Mouse (Mus musculus): ENCODE measurements around the gene Alkbh1.
A peak's percentile ranks its signal among the peaks of the same experiment; 100 is the strongest.

Gene Alkbh1

GRCm38 (mm10) chr12:87418921-87419320, 24.9 kb downstream of the Alkbh1 start:
- no peak for DNase-seq (ENCODE audit: low read depth)

GRCm38 (mm10) chr12:87416690-87417089, 27.1 kb downstream of the Alkbh1 start:
- peak; percentile 60 for DNase-seq (ENCODE audit: low read depth)

GRCm38 (mm10) chr12:87415358-87415757, 28.5 kb downstream of the Alkbh1 start:
- DNase-seq (ENCODE audit: low read depth) = no peak

GRCm38 (mm10) chr12:87413179-87413790, 30.5 kb downstream of the Alkbh1 start:
- DNase-seq (ENCODE audit: low read depth) = peak; percentile 45

GRCm38 (mm10) chr12:87410999-87411398, 32.8 kb downstream of the Alkbh1 start:
- DNase-seq (ENCODE audit: low read depth) = no peak

GRCm38 (mm10) chr12:87409123-87409522, 34.7 kb downstream of the Alkbh1 start:
- no peak for DNase-seq (ENCODE audit: low read depth)

GRCm38 (mm10) chr12:87407869-87408605, 35.8 kb downstream of the Alkbh1 start:
- DNase-seq (ENCODE audit: low read depth) = peak; percentile 34

- no peak for DNase-seq (ENCODE audit: low read depth)
Observed at GRCm38 (mm10) chr12:87405721-87406120, 38.1 kb downstream of the Alkbh1 start.

GRCm38 (mm10) chr12:87405165-87405564, 38.7 kb downstream of the Alkbh1 start:
- DNase-seq (ENCODE audit: low read depth) = no peak

- no peak for DNase-seq (ENCODE audit: low read depth)
Observed at GRCm38 (mm10) chr12:87401883-87402282, 41.9 kb downstream of the Alkbh1 start.

GRCm38 (mm10) chr12:87399119-87399819, 44.5 kb downstream of the Alkbh1 start:
- DNase-seq (ENCODE audit: low read depth) = no peak

GRCm38 (mm10) chr12:87397811-87398417, 45.9 kb downstream of the Alkbh1 start:
- DNase-seq (ENCODE audit: low read depth) = no peak

- DNase-seq (ENCODE audit: low read depth) = no peak
Observed at GRCm38 (mm10) chr12:87397126-87397525, 46.7 kb downstream of the Alkbh1 start.

GRCm38 (mm10) chr12:87394316-87394715, 49.5 kb downstream of the Alkbh1 start:
- DNase-seq (ENCODE audit: low read depth) = no peak

GRCm38 (mm10) chr12:87393447-87394145, 50.2 kb downstream of the Alkbh1 start:
- DNase-seq (ENCODE audit: low read depth) = no peak

GRCm38 (mm10) chr12:87391355-87391754, 52.5 kb downstream of the Alkbh1 start:
- no peak for DNase-seq (ENCODE audit: low read depth)

- no peak for DNase-seq (ENCODE audit: low read depth)
Observed at GRCm38 (mm10) chr12:87389231-87389630, 54.6 kb downstream of the Alkbh1 start.

- peak; percentile 98 for DNase-seq (ENCODE audit: low read depth)
Observed at GRCm38 (mm10) chr12:87388122-87388774, 55.6 kb downstream of the Alkbh1 start, which contains the start of gene Sptlc2. Sptlc2 (minus strand) TSS chr12:87388355.

GRCm38 (mm10) chr12:87387171-87388121, 56.4 kb downstream of the Alkbh1 start:
- DNase-seq (ENCODE audit: low read depth) = no peak

GRCm38 (mm10) chr12:87385051-87385450, 58.8 kb downstream of the Alkbh1 start:
- no peak for DNase-seq (ENCODE audit: low read depth)

Measured in c-Kit-positive CD71-negative TER-119-negative erythroid progenitor cells, embryonic 14.5 days (primary cell).